Mouse (Mus musculus) CD4-positive, CD25-positive, alpha-beta regulatory T cell, adult 4 months (primary cell): ENCODE measurements around the gene Arap1. TPM values are rescaled to one million over a fixed set of nuclear protein-coding genes. Genes with fewer than 3 reads are reported as not detected.

Experiments used
- ATAC-seq: one replicate; pipeline ENCODE4 v1.8.0; 2017
- polyA plus RNA-seq, 2 experiments: library from polyadenylated mRNA; unstranded; fragments of 100-300 nt; shearing (Covaris generic); gene quantifications; one replicate each; pipeline ENCODE4 v1.2.1; 2017

Gene Arap1
- polyA plus RNA-seq, 2 experiments from 2014 or later: 35.9 to 67.2 TPM

- ATAC-seq: peak; percentile 90
These were observed 102.8 kb downstream of the Arap1 start for GRCm38 (mm10) chr7:101450422-101451401.

DNA sequence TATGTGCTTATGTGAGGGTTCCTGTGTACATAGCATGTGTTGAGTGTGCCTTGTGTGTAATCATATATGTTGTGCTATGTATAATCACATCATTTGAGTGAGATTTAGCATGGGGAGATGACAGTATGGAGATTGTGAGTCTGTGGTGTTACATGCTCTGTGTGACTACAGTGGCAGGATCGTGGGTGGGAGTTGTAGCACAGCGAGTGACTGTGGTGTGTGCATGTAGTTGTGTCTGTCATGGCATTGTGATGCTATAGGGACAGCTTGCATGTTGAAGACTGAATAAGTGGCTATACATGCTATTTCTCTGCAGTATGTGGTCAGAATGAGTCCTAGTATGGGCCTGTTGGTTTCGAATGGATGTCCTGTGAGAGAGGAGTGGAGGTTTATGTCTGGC is 104.8 kb downstream of the Arap1 start:
- ATAC-seq: no peak

GRCm38 (mm10) chr7:101453296-101453695 is 105.4 kb downstream of the Arap1 start:
- ATAC-seq: no peak

- ATAC-seq: no peak
These were observed 105.9 kb downstream of the Arap1 start for GRCm38 (mm10) chr7:101453725-101454124.

DNA sequence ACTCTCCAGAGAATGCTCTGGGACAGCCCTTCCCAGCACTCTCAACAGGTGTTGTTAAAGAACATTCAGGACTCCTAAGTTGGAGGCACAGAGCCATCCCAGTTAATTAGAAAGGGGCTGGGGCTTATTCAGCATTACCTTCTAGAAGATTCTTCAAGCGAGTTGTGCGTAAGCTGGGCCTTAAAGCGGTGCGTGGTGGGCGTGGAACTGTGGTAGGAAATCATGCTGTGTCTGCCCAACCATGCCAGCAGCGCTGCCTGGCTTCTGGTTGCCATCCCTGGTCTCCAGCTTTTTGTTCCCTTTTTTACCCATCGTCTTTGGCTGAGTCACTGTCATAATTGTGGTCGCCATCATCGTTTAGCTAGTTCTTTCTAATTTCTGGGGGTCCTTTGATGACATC is 106.6 kb downstream of the Arap1 start:
- no peak for ATAC-seq

DNA sequence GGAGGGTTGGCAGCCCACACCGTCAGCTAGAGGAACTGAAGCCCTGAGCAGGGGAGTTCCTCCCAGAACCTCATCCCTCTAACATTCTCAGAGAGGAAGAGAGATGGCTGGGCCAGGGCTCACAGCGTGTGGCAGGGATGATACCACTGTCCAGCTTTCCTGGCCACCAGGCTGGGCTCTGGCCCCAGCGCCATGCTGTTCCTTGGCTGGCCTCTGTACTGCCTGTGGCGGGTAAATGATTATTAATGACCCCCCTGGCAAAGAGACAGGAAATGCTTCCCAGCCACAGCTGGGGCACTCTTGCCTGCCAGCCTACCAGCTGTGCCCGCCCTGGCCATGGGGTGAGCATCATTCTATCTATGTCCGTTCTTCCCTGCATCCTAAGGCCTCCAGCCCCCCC is 107.3 kb downstream of the Arap1 start:
- ATAC-seq: no peak

DNA sequence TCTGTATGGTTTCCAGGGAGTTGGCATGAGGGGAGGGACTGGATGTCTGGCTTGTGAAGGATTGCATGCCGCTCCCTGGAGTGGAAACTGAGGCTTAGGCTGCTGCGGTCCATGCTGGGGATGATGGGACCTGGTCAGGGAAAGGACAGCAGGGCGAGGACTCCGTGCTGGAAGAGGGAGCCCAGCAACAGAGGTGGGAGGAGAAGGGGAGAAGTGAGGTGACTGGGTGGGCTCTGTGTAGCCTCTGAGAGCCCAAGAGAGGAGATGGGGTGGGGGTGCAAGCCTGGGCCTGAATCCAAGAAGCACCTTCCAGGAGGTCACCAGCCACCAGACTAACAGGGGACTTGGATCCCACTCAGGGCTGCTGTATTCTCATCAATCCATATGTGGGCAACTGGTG is 108.5 kb downstream of the Arap1 start:
- no peak for ATAC-seq

GRCm38 (mm10) chr7:101456789-101457188 is 108.9 kb downstream of the Arap1 start:
- no peak for ATAC-seq

- ATAC-seq: no peak
These were observed 109.4 kb downstream of the Arap1 start for GRCm38 (mm10) chr7:101457283-101457682.

- peak; percentile 80 for ATAC-seq
These were observed 109.9 kb downstream of the Arap1 start for GRCm38 (mm10) chr7:101457801-101458200.

DNA sequence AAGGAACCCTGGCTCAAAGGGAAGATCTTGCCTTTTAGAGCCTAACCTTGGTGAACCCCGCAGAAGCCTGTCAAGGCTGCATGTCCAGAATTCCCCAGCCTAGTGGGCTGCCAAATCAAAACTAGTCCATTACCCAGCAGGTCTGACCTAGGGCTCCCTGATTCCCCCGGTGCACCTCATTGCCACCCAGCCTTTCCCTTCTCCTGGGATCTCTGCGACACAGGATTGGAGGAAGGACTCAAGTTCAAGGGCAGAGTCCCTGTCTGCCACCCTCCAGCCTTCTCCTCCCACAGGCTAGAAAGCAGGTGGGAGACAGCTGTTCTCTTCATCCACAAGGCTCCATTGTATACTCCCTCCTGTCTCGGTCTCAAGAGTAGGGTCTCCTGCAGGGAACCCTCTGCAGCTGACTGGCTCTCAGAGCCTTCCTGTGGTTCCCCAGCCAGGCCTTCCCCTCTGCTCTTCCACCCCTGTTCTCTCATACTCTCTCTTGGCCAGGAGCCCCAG is 110.5 kb downstream of the Arap1 start:
- no peak for ATAC-seq

GRCm38 (mm10) chr7:101459305-101459813 is 111.5 kb downstream of the Arap1 start:
- no peak for ATAC-seq

- no peak for ATAC-seq
These were observed 112.2 kb downstream of the Arap1 start for GRCm38 (mm10) chr7:101459923-101460607.

DNA sequence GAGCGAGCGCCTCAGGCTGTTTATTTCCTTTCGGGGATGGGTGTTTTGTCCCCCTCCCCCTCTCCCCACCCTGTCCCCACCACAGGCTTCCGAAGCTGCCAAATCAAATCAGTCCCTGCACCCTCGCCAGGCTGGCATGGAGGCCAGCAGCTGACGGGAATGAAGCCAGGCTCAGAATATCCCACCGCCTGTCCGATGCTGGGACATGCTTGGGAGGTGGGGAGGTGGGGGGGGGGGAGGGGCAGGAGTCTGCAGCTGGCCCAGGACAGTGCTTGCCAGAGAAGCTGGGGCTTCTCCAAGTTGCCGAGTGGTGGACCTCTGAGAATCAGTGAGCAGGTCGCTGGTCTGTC is 112.7 kb downstream of the Arap1 start:
- no peak for ATAC-seq

DNA sequence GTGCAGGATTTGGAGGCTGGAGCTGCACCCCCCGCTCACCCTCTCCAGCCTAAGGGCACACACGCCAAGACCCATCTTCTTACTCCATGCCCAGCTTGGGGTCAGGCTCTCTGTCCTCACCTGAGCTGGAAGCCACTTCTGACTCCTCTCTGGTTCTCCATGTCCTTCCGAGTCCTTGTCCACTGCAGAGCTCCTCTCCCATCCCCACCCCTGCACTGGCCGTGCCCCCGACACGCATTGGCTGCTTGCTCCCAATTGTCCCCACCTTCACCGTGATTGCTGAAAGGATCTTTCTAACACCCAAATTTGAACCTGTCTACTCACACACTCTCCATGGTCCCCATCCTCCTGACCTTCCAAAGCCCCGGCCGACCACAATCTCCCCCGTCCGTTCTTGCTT is 113.7 kb downstream of the Arap1 start:
- ATAC-seq: no peak

Other genes with a start within 250 kb of the Arap1 start
- 10 to 100 TPM; 46.7 to 58.1 TPM for gene Atg16l2, start 45.8 kb upstream of the Arap1 start, polyA plus RNA-seq
- 1 to 10 TPM in 1 of 2 experiments, under 1 TPM in 1; 0.76 to 4.8 TPM for gene Stard10, start 31.0 kb upstream of the Arap1 start, polyA plus RNA-seq
- gene Gm45837, start 62.8 kb downstream of the Arap1 start, polyA plus RNA-seq: 10 to 100 TPM in 1 of 2 experiments, not detected in 1; 33.3 TPM
- 10 to 100 TPM; 23.0 to 83.7 TPM for gene Pde2a, start 73.6 kb downstream of the Arap1 start, polyA plus RNA-seq
- gene Art2b, start 237.5 kb downstream of the Arap1 start, polyA plus RNA-seq: 100 to 1,000 TPM; 144 to 219 TPM